Comparison of ENCODE assay signal across 8 mouse cellular contexts in the genomic region with DNA sequence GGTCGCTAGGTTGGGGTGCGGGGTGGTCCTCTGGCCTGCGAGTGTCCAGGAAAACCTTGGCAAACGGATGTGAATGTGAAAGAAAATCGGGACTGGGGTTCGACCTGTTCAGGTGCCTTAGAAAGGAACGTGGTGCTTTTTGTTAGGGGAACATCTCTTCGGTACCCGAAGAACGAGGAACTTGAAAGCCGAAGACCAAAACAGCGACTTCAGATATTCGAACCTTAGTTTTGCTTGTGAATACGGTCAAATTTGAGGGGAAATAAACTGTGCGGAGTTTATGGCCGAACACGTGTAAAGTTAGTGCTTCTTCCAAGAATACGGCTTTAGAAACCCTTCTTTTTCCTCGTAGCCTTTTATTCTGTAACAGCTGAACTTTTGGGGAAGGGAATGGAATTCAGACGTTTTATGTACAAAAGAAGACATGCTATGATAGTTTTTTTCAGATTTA. TPM values are rescaled to one million over a fixed set of nuclear protein-coding genes. Genes with fewer than 3 reads are reported as not detected.
DNase-seq lines count a peak whose midpoint lies in the region; ATAC-seq and TF ChIP-seq lines count a peak whose summit lies in the region.

No protein-coding gene starts in this region.

- H3K9ac ChIP-seq in limb, embryonic 12.5 days (replicated peaks): peak overlapping the region; percentile 100

- no peak for ATAC-seq in limb, embryonic 12.5 days (ENCODE audit: insufficient number of reproducible peaks, insufficient read depth, low FRiP score, low TSS enrichment, low read depth)
- no peak for ATAC-seq in erythroid progenitor cell, adult 5-6 weeks (replicated peaks; ENCODE audit: low FRiP score, poor library complexity, severe bottlenecking)

- DNase-seq in cerebellum, adult 2 months: no peak
- no peak for DNase-seq in cerebellum, adult 8-10 months
- peak; percentile 30 for DNase-seq in thymus, postnatal 0 days (ENCODE audit: low spot score)
- DNase-seq in thymus, postnatal 10 days (ENCODE audit: low spot score in 2 of 2): no peak
- no peak for DNase-seq in cerebellum, adult 18-20 months

- 0% methylated on average over 20 of the region's 20 CpGs for WGBS in cerebellum, adult 2 months
- under 1% methylated on average over 20 of the region's 20 CpGs for WGBS in limb, embryonic 12.5 days
- under 1% methylated on average over 20 of the region's 20 CpGs for WGBS in small intestine, adult 2 months

- peak overlapping the region; percentile 74 for H3K4me3 ChIP-seq in cerebellum, adult 2 months (replicated peaks; ENCODE audit: insufficient read depth, low read depth, low read length)
- H3K4me3 ChIP-seq in limb, embryonic 12.5 days (replicated peaks): peak overlapping the region; percentile 92
- H3K4me3 ChIP-seq in small intestine, adult 2 months (ENCODE audit: low read depth, low read length): peak overlapping the region; percentile 100

- H3K36me3 ChIP-seq in limb, embryonic 12.5 days: peaks cover 2% of the 10 kb centered on the region; the same call in 1 of the 2 replicates
- H3K36me3 ChIP-seq in small intestine, adult 2 months (ENCODE audit: control insufficient read depth, insufficient read depth, low read length): 0 out of 2 replicates have a peak, but pooled peaks cover 1% of the 10 kb centered on the region

- no peaks in the 10 kb centered on the region for H3K9me3 ChIP-seq in limb, embryonic 12.5 days

- H3K4me2 ChIP-seq in limb, embryonic 12.5 days: peak overlapping the region; percentile 63

- TF ChIP-seq POLR2A in cerebellum, adult 2 months (IDR thresholded peaks at IDR 0.05; ENCODE audit: borderline replicate concordance, insufficient read depth, low read length): no peak
- no peak for TF ChIP-seq POLR2A in small intestine, adult 2 months (IDR thresholded peaks at IDR 0.05; ENCODE audit: low read depth, low read length)

- H3K4me1 ChIP-seq in cerebellum, adult 2 months (ENCODE audit: control insufficient read depth, insufficient read depth, low read length): no peaks in the 10 kb centered on the region; the same call in 1 of the 2 replicates
- peaks cover 14% of the 10 kb centered on the region for H3K4me1 ChIP-seq in limb, embryonic 12.5 days (replicated peaks)
- H3K4me1 ChIP-seq in small intestine, adult 2 months (ENCODE audit: control insufficient read depth, insufficient read depth, insufficient read length, low read length): peaks cover 2% of the 10 kb centered on the region

- no peak overlapping the region for H3K27ac ChIP-seq in cerebellum, adult 2 months (ENCODE audit: insufficient read depth, low read length)
- peak overlapping the region; percentile 99 for H3K27ac ChIP-seq in limb, embryonic 12.5 days
- H3K27ac ChIP-seq in small intestine, adult 2 months (ENCODE audit: insufficient read depth, low read depth, low read length): peak overlapping the region; percentile 33

- H3K27me3 ChIP-seq in cerebellum, adult 2 months (ENCODE audit: control insufficient read depth, insufficient read depth, low read length): no peaks in the 10 kb centered on the region
- no peaks in the 10 kb centered on the region for H3K27me3 ChIP-seq in limb, embryonic 12.5 days
- no peaks in the 10 kb centered on the region for H3K27me3 ChIP-seq in small intestine, adult 2 months (ENCODE audit: control insufficient read depth, insufficient read depth, low read length)

- TF ChIP-seq CTCF in cerebellum, adult 2 months (IDR thresholded peaks at IDR 0.05; ENCODE audit: borderline replicate concordance, insufficient read depth, low read depth, low read length): no peak
- TF ChIP-seq CTCF in small intestine, adult 2 months (IDR thresholded peaks at IDR 0.05; ENCODE audit: extremely low read depth, insufficient read length, insufficient replicate concordance, low read depth, low read length): no peak

RNA-seq across cellular contexts. Expression of a gene that starts 1.0 kb away (rescaled TPM):
- 65.1 and 69.8 TPM in 2 replicates for polyA plus RNA-seq in cerebellum, adult 2 months (2012; rRNA removed)
- 46.9 and 54.6 TPM in 2 replicates for polyA plus RNA-seq in thymus, postnatal 0 days (2015; fragmentation: Nextera tagmentation; extraction: Ambion mirVana)
- 64.9 and 69.4 TPM in 2 replicates for polyA plus RNA-seq in limb, embryonic 12.5 days (2016; fragmentation: Nextera tagmentation; extraction: Ambion mirVana)
- polyA plus RNA-seq in small intestine, adult 2 months (2012; rRNA removed): 21.9 and 33.9 TPM in 2 replicates
- total RNA-seq in erythroid progenitor cell, adult 5-6 weeks (2015; ENCODE audit: low replicate concordance): 94.1 and 135 TPM in 2 replicates
- 106 and 142 TPM in 2 replicates for total RNA-seq in erythroid progenitor cell, adult 5-6 weeks (2017; ENCODE audit: low replicate concordance)
